Mouse (Mus musculus): ENCODE data around the gene Cdh4.

Cdh4 gene

DNA sequence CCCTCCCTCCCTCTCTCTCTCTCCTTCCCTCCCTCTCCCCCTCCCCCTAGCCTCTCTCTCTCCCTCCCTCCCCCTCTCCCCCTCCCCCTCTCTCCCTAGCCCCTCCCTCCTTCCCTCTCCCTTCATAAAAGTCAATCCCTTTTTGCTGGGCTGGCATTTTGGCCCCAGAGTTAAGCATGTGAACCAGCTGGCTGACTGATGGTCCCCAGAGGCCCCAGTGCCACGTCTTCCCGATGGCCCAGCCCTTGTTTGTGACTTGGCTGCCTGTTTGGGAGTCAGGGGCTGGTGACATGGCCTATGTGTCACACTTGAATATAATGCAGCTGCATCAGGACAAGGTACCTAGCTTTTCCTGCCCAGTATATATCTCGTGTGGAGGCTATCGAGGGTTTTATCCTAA lies 96.3 kb downstream of the Cdh4 start:
- no peak for DNase-seq (ENCODE audit: low read depth)

DNA sequence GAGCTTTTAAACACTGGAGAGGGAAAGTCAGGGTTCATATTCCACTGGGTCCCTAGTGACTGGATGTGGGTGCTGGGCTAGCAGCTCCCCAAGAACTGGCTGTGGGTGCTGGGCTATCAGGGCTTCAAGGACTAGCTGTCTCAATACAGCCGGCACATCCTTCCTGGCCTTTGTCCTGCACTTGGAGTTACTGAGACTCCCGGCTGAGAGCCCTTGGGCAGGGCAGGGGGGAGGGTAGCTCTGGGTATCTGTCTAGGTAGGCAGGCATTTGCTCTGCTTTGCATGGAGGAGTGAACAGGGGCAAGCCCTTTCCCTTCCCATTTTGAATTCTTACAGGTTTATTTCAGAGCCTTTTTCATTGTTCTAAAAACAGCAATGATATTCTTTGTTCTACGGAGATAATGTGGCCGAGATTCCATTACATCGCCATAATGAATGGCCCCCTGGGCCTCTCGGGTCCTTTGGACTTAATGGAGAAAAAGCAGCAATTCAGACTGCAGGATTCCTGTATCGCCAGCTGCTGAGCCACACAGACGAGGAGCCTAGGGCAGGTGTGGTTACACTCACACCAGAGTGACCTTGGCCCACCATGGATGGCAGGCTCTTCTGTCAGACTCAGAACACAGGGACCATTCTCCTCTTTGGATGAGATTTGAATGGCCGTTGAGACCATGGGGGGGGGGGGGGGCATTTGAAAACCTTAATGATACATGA lies 97.5 kb downstream of the Cdh4 start:
- DNase-seq (ENCODE audit: low read depth) = no peak

DNA sequence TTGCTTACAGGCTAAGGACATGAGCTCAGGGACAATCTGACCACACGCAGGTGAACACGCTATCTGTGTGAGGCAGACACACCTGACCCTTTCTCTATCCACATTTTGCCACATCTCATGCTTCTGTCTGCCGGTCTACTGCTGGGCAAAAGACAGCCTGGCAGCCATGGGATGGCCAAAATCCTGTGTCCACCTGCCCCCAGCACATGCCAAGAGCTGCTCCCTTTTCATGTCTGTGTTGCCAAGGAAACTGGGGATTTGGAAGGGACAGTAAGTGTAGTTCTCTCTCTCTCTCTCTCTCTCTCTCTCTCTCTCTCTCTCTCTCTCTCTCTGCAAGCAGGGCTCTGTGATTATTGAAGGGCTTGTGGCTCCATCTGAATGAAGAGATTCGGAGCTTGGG lies 98.9 kb downstream of the Cdh4 start:
- no peak for DNase-seq (ENCODE audit: low read depth)

DNA sequence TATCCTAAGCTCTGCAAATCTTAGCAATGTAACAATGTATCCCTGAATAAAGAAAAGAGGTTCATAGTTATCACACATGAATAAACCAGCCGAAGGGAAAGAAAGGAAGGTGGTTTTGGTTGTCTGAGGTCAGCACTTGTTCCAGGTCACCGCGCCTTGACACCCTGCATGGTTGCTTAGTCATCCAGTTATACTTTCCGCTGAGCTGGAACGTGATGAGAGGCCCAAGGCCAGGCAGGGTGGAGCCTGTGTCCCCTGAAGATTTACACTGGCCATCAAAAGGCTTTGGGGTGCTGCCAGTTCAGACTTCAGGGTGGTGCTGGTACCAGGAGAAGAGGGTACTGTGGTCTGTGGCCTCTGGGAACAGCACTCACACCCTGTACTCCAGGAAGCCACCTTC lies 105.4 kb downstream of the Cdh4 start:
- DNase-seq (ENCODE audit: low read depth) = no peak

DNA sequence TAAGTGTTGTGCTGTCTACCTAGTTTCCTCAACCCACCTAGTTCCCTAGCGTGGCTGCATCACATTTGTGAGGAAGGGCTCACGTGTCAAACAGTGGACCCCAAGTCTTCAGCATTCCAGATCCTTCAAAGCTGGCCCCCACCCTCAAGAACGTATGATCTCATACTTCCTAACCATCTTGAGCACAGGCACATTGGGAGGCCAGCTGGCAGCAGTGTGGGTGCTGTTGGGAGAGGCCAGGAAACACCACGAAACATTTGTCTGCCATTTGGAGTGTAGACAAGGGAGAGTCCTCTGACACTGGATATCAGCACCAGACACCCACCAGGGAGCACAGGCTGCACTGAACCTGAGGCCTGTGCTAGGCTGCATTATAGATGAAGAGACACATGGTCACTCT lies 113.7 kb downstream of the Cdh4 start:
- DNase-seq (ENCODE audit: low read depth) = no peak

DNA sequence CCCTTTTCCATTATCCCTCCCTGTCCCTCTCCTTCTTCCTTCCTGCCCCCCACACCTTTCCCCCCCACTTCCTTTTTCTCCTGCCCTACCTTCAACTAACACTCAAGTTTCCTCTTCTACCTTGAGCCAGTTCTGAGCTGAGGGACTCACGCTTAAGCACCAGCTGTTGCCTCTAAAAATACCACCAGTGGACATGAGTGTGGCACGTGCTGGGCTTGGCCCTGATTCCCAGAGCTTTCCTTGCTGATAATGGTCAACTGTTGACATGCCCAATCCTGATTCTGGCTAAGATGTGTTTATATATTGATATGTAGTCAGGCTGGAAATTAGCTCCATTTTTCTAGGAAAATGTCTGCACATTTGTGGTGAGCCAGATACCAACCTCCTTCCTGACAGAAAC lies 120.1 kb downstream of the Cdh4 start:
- no peak for DNase-seq (ENCODE audit: low read depth)

DNA sequence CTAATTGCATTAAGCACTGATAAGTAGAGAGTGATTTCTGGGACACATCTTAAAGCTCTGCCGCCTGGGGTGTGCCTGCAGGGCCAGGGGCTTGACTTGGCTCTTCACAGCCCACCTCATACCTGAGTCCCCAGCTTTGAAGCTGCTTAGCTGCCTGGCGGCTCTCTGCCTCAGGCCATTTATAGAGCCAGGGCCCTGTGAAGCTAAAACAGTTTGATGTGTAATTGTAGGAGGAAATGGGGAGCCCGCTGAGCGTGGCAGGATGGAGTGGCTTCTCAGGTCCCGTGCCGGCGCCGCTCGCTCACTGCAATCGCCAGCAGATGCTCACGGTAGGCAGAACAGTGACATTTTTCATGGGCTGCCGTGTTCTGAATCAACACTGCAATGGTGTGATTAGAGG lies 123.4 kb downstream of the Cdh4 start:
- no peak for DNase-seq (ENCODE audit: low read depth)

DNA sequence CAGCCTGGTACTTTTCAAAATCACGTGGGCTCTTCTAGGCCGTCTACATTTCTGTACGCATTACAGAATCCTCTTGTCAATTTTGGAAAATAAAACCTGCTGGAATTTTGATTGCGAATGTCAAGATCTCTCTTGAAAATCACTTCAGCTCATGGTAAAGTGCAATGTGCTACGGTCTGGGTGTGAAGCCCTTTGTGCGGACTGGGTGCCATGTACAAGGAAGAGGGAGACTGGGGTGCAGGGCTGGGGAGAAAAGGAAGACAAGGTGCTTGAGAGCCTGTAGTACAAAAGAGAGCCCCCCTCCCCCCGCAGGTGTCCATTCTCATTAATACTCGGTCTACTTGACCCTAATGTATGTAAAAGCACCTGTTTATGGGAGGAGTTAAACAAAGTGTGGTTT lies 125.7 kb downstream of the Cdh4 start:
- DNase-seq (ENCODE audit: low read depth) = no peak

DNA sequence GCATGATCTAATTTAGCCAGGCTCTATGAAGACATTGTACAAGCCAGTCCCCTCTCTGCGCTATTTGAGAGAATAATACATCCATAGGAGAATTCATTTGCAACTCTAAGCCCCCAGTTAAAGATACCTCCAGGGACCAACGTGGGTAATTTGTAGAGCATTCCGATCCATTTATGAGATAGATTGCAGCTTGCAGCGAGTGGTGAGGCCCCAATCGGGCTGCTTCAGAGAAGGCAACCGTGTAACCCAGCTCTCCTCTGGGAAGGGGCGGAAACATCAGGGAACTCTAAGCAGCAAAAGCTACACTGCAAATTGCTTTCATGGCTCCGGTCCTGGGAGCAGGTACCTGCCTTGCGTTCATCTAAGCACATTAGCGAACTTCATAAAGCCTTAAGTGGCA lies 126.9 kb downstream of the Cdh4 start:
- no peak for DNase-seq (ENCODE audit: low read depth)

DNA sequence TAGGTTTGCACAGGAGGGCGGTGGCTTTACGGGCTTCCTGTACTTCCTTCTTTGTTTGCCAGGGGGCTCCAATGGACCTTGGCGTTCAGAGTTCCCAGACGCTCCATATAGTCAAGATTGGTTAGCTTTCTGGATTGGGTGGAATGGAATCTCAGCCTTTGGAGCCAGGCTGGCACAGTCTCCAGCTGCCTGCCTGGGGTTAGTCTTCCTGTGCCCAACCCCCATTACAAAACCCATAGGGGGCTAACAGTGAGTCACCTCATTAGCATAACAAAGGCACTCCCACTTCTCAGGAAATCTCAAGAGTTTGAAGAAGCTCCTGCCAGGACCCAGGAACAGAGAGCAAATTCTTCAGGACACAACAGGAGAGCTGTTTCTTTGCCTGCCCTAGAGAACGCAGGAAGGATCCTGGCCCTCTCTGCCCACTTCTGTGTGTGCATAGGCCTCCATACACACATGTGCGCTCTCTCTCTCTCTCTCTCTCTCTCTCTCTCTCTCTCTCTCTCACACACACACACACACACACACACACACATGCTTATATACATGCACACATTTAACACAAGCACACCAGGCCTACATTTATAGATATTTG lies 129.0 kb downstream of the Cdh4 start:
- DNase-seq (ENCODE audit: low read depth) = no peak

DNA sequence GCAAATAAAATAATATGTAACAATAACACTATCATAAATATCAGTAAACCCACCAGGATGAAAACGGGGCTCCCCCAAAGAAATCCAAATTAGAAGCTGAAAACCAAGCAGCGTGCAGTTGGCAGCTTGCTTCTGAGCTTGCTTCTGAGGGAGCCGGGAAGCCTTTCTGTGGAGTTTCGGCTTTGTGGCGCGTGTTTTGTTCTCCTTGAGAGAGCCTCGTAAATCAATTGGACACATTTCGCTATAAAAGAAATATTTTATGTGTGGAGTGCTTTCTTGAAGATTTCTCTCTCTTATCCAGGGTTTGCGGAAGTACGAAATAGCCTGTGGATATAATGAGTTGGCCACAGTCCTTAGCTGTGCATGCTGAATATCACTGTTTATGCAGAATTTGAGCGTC lies 131.1 kb downstream of the Cdh4 start:
- DNase-seq (ENCODE audit: low read depth) = no peak

DNA sequence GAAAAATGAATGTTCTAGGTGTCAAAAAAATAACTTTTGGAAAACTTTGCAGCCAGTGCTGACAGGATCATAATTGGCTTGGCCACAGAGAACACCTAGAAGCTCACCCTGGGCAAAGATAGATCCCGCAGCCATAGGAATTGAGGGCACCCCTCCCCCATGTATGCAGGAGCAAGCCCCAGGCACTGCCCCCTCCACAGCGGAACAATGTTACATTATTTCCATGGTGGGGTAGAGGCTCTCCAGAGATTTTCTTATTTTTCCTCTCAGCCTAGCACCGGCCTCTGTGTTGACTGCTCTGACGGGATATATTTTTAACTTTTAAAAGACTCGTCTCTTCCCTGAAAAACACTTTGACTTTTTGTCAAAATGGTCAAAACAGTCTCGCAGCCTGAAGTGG lies 131.6 kb downstream of the Cdh4 start:
- no peak for DNase-seq (ENCODE audit: low read depth)

DNA sequence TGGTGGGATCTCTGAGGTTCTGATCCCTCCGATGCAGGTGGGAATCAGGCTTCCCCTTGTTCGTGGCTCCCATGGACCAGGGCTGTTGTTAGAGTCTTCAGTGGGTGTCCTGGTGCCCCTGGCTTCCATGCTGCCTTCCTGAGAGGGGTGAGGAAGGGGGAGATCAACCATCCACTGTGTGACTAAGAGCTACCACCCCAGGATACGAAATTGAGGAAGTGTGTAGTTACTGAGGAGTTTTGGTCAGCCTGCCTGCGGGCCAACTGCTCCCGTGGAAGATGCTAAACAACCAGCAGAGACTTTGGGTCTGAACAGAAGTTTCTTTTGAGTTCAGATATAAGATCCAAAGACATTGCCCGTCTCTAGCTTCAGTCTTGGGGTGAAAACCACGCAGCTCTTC lies 133.4 kb downstream of the Cdh4 start:
- DNase-seq (ENCODE audit: low read depth) = no peak

DNA sequence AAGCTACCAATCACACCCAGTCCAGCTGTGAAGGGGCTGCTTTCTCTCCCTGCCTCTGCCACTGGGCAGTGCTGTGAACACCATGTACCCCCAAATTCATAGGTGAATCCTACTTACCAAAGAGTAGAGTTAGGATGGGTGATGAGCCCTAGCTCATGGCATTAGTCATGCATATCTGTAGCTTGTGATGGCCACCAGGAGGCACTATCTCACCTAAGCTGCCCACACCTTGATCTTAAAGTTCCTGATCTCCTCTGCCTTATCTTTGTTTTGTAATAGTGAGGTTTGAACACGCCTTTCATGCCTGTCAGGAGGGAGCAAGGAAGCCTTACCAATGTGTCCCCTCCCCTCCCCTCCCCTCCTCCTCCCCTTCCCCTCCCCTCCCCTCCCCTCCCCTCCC lies 134.0 kb downstream of the Cdh4 start:
- DNase-seq (ENCODE audit: low read depth) = no peak

DNA sequence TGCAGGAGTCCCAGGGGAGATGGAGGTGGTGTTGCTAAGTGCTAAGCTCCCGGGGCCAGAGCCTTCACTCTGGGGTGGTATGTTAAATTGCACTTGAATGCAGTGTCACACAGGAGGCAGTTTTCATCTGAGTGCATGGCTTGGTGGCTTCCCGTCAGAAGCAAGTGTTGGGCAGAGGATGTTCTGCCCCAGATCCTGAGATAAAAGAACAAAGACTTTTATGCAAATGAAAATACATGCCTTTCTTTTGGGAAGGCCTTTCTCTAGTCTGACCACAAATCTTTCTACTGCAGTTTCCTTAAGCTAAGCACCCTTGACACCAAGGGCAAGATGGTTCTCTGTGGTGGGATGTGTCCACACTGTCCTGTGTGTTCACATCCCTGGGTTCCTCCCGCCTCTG lies 136.1 kb downstream of the Cdh4 start:
- no peak for DNase-seq (ENCODE audit: low read depth)

DNA sequence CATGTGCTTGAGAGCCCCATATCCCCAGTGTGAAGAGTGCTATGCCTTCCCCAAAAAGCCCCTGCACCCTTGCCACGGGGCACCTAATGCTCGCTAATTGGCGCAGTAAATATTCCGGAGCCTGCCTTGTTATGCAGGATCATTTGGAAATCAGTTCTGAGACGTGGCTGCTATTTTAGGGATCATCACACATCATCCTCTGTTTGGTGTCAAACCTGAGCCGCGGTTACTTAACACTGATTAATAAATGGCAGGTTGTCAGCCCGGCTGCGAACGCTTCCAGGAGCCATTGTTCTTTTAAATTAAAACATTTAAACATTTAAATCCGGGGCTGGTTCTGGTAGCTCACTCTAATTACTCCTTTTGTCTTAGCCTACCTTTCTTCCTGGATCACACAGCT lies 136.6 kb downstream of the Cdh4 start:
- no peak for DNase-seq (ENCODE audit: low read depth)

DNA sequence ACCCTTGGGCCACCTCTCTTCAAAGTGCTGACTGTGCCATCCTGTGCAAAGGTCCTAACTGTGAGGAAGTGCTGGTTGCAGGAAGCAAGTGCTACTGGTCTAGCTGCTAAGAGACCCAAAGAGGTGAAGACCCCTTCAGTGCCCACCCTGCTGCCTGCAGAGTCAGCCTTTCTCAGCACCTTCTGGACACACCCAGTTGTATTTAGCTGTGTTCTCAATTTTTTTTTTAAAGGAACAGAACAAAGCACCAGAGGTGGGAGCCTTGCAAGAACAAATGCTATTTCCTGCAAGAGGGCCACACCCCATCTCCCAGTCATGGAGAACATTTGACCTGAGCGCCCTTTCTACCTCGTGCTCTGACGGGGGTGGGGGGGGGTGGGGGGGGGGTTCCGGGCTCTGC lies 138.2 kb downstream of the Cdh4 start:
- DNase-seq (ENCODE audit: low read depth) = no peak

DNA sequence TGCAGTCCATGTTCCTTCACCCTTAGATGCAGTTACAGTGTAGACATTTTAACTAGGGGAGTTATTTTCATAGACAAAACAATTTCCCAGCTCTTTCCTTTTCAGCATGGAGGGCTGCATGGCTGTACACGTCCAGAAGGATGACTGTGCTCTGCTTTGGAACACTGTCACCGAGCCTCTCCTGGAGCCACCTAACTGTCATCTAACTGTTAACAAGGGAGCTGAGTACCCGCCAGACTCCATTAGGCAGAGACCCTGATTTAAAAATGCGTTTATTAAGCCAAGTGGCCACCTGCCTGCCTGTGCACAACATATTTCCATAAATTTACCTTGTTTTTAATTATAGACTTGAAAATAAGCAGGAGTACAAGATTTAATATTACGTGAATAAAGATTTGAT lies 138.8 kb downstream of the Cdh4 start:
- no peak for DNase-seq (ENCODE audit: low read depth)

DNA sequence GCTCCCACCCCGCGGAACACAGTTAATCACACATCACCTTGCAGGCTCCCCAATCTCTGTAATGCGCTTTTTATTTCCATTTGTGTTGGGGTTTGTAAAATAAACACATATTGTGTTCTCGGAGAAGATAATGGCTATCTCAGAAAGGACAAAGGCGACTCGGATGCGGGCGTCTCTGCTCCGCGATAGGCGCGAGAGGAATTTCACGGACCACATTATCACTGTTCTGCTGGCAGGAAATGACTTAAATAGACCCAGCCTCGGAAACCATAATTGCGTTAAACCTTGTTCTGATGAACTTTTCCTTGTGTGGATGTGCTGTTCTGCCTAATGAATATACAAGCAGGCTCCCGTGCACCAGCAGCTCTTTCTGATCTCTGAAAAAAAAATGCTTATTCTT lies 140.7 kb downstream of the Cdh4 start:
- DNase-seq (ENCODE audit: low read depth) = no peak

DNA sequence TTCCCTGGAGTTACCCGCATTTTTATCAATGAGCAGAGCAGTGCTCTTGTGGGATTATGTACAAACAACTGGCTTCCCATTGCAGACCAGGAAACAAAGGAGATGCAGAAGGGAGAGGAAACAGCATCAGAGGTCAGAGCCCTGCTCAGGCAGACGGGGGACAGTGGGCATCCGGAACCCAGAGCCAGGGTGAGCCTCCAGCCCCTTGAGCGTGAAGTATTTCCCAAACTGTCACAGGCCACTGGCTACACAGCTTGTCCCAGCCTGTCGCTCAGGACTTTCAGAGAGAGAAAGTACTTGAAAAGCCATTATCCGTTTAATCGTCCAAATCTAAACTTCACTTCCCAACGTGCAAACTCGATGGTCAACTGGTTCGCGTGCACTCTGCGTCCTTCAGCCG lies 142.4 kb downstream of the Cdh4 start:
- DNase-seq (ENCODE audit: low read depth) = no peak

DNA sequence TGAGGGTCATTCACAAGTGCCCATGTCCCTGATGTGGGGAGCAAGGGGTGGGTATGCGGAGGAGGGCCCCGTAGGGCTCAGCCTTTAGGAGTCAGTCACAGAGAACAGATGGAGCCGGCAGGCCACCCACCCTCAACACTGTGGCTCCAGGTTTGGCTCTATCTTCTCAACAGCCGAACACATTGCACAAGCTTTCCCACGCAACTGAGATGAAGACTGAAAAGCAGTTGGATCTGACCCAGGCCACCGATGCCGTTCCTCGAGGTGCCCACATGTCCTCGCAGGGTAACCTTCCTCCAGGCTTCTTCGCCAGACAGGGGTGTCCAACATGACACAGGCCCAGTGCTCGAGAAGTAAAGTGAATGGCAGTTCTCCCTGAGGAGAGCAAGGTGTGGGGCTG lies 144.2 kb downstream of the Cdh4 start:
- DNase-seq (ENCODE audit: low read depth) = no peak

DNA sequence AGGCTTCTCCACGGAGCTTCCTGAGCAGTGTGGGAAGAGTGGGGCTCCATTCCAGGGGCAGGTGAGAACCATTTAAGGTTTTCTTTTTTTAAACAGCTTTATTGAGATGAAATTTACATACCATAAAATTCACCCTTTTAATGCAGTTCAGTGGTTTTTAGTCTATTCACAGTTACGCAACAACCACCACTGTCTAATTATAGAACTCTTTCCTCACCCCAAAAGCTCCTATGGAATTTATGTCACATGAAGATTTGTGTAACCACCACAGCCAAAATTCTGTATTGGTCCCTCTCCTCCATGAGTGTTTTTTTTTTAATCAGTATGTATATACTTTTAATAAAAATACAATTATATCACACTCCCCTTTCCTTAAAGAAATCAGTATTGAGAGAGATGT lies 144.8 kb downstream of the Cdh4 start:
- no peak for DNase-seq (ENCODE audit: low read depth)

DNA sequence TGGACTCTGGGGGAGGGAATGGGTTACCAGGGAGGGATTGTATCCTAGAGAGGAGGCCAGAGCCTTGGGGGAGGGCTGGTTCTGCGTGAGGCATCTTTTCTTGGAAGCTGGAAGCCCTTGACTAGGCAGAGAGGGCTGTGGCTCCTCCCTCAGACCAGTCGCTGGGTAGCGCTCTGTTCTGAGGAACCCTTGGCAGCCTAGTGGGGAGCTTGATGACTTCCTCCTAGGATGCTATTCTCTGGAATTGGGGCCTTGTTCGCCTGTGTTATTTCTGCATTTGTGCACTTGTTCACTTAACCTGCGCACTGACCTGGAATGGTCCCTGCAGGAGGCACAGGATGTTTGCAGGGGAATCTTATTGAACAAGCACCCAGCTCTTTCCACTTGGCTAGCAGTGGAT lies 149.4 kb downstream of the Cdh4 start:
- no peak for DNase-seq (ENCODE audit: low read depth)

DNA sequence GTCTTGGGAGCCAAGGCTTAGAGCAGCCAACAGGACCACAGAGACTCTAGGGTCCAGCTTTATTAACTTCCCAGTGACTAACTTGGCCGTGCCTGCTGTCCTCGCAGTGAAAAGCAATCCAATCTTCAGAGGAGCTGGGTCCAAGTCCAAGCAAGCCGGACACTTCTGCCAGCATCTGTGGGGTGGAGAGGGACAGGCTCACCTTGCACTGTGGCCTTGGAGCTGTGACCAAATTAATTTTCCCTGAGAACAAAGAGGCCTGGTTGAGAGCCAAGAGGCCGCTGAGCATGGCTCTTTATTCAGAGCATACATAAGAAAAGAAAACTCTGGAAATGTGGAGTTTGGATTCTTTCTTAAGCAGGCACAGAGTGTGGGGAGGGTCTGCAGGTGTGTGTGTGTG lies 152.8 kb downstream of the Cdh4 start:
- no peak for DNase-seq (ENCODE audit: low read depth)
